Mouse (Mus musculus): ENCODE measurements at regions not wholly inside any gene's neighbourhood (a gene's known extent, or its start where the extent isn't known, plus 50 kb on each side); places are given as distances from the start of the nearest gene placed in this dataset.

DNA sequence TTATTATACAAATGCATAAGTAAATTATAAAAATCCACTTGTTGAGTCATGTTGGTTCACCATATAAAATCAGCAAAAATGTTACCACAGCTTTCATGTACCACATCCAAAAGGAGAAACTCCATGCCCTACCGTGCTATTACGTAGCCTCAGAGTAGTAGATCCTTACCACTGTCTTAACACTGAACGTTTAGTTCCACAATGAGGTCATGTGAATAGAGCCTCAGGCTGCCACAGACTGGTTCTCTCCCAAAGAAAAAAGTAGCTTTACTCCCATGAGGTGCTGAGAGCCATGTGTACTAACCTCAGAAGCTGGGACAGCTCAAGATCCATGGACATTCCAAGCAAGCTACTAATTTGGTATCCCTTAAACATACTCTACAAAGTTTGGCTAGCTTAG, 235.4 kb upstream of the Ferd3l start:
- Histone ChIP-seq H3K4me1 (no peaks in the 10 kb centered on the region), H3K4me3 (replicated peaks) (no peak overlapping the region), H3K36me3 (replicated peaks; ENCODE audit: low read length) (no peaks in the 10 kb centered on the region), H3K9me3 (no peaks in the 10 kb centered on the region), H3K27me3 (replicated peaks) (no peaks in the 10 kb centered on the region)
- TF ChIP-seq GATA1 (IDR thresholded peaks at IDR 0.05; ENCODE audit: borderline replicate concordance, low read length) (no peak), FLI1 (IDR thresholded peaks at IDR 0.05; ENCODE audit: low read length) (no peak)

DNA sequence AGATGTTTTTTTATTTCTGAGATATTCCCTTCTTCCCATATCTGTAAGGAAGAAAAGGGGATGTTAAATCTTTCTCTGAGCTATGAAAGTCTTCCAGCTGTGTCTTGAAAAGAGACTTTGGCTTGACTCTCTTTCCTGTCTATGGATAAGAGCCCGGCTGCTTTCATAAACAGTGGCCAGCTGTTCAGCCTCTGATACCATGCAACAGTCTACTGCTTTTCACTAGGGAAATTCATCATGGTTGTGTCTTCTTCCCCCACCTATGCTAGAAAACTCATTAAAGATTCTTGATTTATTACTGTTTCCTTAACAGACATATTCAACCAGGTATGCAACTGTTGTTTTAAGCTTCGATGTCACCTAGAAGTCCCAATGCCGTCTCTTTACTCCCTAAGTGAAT, 213.8 kb upstream of the Ferd3l start:
- no peaks in the 10 kb centered on the region for H3K36me3 ChIP-seq (replicated peaks; ENCODE audit: low read length)
- H3K4me3 ChIP-seq (replicated peaks) = no peak overlapping the region
- TF ChIP-seq FLI1 (IDR thresholded peaks at IDR 0.05; ENCODE audit: low read length) = no peak
- TF ChIP-seq GATA1 (IDR thresholded peaks at IDR 0.05; ENCODE audit: borderline replicate concordance, low read length) = no peak
- no peaks in the 10 kb centered on the region for H3K4me1 ChIP-seq
- H3K9me3 ChIP-seq = no peaks in the 10 kb centered on the region
- no peaks in the 10 kb centered on the region for H3K27me3 ChIP-seq (replicated peaks)

DNA sequence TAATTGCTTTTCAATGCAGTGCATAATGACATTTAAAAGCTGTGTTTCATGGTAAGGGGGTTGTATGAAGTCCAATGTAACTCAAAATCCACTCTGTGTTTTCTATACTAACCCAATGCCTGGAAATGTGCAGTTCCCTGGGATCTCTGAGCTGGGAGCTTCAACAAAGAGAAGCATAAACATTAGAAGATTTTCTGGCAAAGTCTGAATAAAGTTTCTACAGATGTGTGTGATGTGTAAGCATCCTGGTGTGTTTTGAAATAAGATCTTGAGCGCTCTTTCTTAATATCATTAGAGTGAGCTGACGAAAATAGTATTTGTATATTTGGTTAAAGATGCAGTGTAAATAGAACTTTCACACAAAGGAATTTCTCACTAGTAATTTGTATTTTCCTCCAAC, 212.2 kb upstream of the Ferd3l start:
- no peaks in the 10 kb centered on the region for H3K36me3 ChIP-seq (replicated peaks; ENCODE audit: low read length)
- H3K4me3 ChIP-seq (replicated peaks) = no peak overlapping the region
- no peaks in the 10 kb centered on the region for H3K4me1 ChIP-seq
- H3K9me3 ChIP-seq = no peaks in the 10 kb centered on the region
- TF ChIP-seq GATA1 (IDR thresholded peaks at IDR 0.05; ENCODE audit: borderline replicate concordance, low read length) (no peak), FLI1 (IDR thresholded peaks at IDR 0.05; ENCODE audit: low read length) (no peak)
- no peaks in the 10 kb centered on the region for H3K27me3 ChIP-seq (replicated peaks)

DNA sequence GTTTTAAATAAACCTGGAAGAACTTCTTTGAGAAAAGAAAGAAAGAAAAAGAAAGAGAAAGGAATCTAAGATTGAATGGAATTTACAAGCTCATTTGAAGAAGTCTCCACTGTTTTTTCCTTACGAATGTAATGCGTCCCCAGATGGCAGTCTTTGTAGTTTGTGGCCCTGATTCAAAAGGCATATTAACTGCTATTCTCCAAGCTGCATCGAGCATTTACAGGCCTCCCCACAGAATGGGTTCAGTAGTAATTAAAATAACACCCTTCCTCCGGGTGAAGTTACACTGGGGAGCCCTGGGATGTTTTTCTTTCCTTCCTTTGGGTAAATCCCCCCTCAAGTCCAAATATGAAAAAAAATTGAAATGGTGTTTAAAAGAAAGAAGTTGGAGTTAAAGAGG, 211.2 kb upstream of the Ferd3l start:
- no peaks in the 10 kb centered on the region for H3K4me1 ChIP-seq
- H3K27me3 ChIP-seq (replicated peaks) = no peaks in the 10 kb centered on the region
- H3K9me3 ChIP-seq = no peaks in the 10 kb centered on the region
- H3K4me3 ChIP-seq (replicated peaks) = no peak overlapping the region
- no peaks in the 10 kb centered on the region for H3K36me3 ChIP-seq (replicated peaks; ENCODE audit: low read length)
- no peak for TF ChIP-seq FLI1 (IDR thresholded peaks at IDR 0.05; ENCODE audit: low read length)
- no peak for TF ChIP-seq GATA1 (IDR thresholded peaks at IDR 0.05; ENCODE audit: borderline replicate concordance, low read length)

DNA sequence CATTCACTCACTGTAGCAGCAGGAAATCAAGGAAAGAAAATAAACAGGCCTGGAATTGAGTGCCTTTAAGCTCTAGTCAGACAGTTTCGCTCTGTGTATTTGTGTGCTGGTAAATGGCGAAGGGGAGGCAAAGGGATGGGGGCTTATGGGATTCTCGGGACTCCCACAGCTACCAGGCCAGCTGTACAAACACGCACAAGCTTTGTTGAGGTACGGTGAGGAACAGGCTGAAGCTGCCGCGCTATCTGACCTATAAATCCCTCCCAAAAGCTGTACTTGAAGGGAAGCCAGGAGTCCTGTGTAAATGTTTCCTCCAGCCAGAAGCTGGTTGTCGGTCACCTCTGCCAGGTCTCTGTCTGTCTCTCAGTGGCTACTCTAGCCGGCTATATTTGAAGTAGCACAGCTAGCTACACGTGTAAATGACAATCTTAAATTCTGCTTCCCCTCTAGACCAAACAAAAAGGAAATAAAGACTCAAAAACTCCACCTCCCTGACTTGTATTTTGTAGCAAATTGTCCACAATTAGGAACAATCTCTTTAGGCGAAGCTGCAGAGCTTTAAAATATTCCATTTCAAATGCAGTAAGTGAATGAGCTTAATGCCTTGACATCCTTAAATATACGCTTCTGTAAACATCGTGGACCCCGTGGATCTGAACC, 210.5 kb upstream of the Ferd3l start:
- no peak overlapping the region for H3K4me3 ChIP-seq (replicated peaks)
- H3K4me1 ChIP-seq = no peaks in the 10 kb centered on the region
- TF ChIP-seq GATA1 (IDR thresholded peaks at IDR 0.05; ENCODE audit: borderline replicate concordance, low read length) = no peak
- no peak for TF ChIP-seq FLI1 (IDR thresholded peaks at IDR 0.05; ENCODE audit: low read length)
- no peaks in the 10 kb centered on the region for H3K36me3 ChIP-seq (replicated peaks; ENCODE audit: low read length)
- no peaks in the 10 kb centered on the region for H3K9me3 ChIP-seq
- H3K27me3 ChIP-seq (replicated peaks) = no peaks in the 10 kb centered on the region

DNA sequence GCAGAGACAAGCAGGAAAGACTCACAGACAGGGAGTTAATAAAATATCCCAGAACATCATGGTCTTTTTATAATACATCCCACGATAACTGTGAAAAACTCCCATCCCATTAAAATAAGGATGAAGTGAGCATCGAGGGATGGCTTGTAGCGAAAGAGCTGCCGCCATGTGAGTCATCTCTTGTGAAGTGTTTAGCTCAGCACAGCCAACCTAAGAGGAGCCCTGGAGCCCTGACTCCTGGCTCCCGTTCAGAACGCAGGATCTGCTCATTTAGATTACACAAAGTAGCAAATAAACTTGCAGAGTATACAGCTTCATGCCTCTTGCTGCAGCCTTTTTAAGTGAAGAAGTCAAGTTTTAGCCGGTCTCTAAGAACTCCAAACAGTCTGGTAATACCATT, 209.2 kb upstream of the Ferd3l start:
- Histone ChIP-seq H3K4me3 (replicated peaks) (no peak overlapping the region), H3K9me3 (no peaks in the 10 kb centered on the region), H3K4me1 (no peaks in the 10 kb centered on the region), H3K27me3 (replicated peaks) (no peaks in the 10 kb centered on the region), H3K36me3 (replicated peaks; ENCODE audit: low read length) (no peaks in the 10 kb centered on the region)
- TF ChIP-seq GATA1 (IDR thresholded peaks at IDR 0.05; ENCODE audit: borderline replicate concordance, low read length) (no peak), FLI1 (IDR thresholded peaks at IDR 0.05; ENCODE audit: low read length) (no peak)

DNA sequence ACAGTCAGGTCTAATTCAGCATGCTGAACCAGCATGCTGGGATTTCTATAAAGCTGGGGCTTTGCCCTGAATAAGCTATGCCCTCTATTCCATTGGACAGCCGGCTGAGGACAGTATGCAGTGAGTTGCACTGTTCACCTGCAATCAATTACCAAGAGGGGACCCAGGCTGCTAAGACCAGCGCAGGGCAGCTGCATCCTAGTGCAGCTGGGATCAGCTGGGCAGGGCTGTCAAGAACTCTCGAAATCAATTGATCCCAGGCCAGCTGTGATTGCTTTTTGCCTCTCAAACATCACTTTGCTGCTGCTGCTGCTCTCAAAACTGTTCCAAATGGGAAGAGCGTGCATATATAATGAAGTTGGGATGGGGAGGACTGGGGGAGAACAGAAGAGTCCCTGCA, 196.3 kb upstream of the Ferd3l start:
- H3K4me1 ChIP-seq = no peaks in the 10 kb centered on the region
- H3K9me3 ChIP-seq = 0 out of 2 replicates have a peak, but pooled peaks cover 3% of the 10 kb centered on the region
- H3K27me3 ChIP-seq (replicated peaks) = no peaks in the 10 kb centered on the region
- H3K36me3 ChIP-seq (replicated peaks; ENCODE audit: low read length) = no peaks in the 10 kb centered on the region
- no peak for TF ChIP-seq FLI1 (IDR thresholded peaks at IDR 0.05; ENCODE audit: low read length)
- TF ChIP-seq GATA1 (IDR thresholded peaks at IDR 0.05; ENCODE audit: borderline replicate concordance, low read length) = no peak
- no peak overlapping the region for H3K4me3 ChIP-seq (replicated peaks)

DNA sequence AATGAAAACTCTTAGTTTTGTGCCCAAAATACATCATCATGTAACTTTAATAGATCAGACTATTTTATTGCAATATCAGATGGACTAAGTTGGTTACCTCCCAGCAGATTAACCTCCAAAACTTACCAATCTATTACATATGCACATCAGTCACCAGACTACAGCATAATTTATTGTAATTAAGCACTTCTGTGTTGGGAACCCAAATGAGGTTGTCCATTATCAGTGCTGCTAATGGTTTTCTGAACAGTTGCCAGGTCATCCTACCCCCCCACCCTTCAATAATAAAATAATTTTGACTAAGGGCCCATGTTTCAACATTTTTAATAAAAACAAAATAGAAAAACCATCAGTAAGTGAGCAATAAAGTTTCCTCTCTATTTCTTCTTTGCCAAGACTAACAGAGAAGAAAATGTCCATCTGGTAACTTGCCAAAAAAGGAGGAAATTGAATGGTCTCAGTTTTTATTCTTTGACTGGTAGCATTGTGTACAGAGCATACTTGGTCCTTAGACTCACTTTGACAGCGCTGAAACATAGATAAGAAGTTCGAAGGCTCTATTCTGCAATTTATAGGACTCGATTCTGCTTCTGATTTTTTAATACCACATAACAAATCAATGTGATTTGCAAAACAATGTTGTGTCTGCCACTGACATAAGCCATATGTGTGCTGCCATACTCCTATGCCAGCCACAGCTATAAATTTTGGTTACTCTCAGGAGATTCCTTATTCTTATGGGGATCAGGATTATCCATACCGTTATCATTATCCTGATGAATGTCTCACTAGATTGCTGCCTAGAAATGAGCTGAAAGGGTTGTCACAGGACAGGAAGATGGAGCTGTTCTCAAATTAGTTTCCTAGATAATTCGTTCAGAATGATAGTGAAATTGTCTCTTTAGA, 152.4 kb upstream of the Ferd3l start:
- Histone ChIP-seq H3K9me3 (no peaks in the 10 kb centered on the region), H3K4me3 (replicated peaks) (no peak overlapping the region), H3K4me1 (no peaks in the 10 kb centered on the region), H3K36me3 (replicated peaks; ENCODE audit: low read length) (no peaks in the 10 kb centered on the region), H3K27me3 (replicated peaks) (no peaks in the 10 kb centered on the region)
- TF ChIP-seq FLI1 (IDR thresholded peaks at IDR 0.05; ENCODE audit: low read length) (no peak), GATA1 (IDR thresholded peaks at IDR 0.05; ENCODE audit: borderline replicate concordance, low read length) (no peak)

DNA sequence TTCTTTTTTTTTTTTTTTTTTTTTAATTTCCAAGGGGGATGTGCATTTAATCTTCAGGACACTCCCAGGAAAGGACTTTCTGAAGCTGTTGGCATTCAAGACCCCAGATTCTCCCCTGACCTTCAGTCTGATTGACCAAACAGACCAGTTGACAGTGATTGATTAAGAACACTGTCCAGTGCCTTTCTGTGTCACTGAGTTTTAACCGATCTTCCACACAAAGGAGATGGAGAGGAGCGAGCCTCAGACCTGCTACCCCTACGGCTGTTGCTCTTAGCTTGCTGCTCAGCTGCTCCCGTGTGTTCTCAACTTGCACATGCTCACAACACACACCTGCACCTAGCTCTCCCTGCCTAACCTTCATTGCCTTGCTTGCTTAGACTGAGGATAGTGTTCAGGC, 149.7 kb upstream of the Ferd3l start:
- peaks cover 7% of the 10 kb centered on the region; the same call in 1 of the 2 replicates for H3K9me3 ChIP-seq
- TF ChIP-seq GATA1 (IDR thresholded peaks at IDR 0.05; ENCODE audit: borderline replicate concordance, low read length) (no peak), FLI1 (IDR thresholded peaks at IDR 0.05; ENCODE audit: low read length) (no peak)
- H3K4me3 ChIP-seq (replicated peaks) = peak overlapping the region; percentile 21
- no peaks in the 10 kb centered on the region; the same call in 1 of the 2 replicates for H3K4me1 ChIP-seq
- H3K27me3 ChIP-seq (replicated peaks) = no peaks in the 10 kb centered on the region
- no peaks in the 10 kb centered on the region for H3K36me3 ChIP-seq (replicated peaks; ENCODE audit: low read length)

DNA sequence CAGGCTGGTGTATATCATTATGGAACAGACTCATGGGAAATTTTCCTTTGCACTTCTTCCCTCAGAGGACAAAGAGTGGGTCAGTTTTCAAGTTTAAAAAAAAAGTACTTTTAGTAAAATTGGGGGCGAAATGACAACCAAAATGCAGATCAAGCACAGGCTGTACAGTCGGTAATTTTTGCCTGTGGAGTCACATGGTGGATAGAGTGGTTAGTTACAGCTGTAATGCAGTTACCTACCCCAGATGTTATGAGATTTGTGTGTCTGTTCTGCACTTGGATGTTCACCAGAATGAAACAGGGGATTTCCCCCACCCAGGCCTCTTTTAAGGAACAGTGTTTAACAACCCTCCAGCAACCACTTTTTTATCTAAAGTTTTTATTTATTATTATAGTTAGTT, 148.3 kb upstream of the Ferd3l start:
- Histone ChIP-seq H3K4me3 (replicated peaks) (no peak overlapping the region), H3K27me3 (replicated peaks) (no peaks in the 10 kb centered on the region), H3K9me3 (peaks cover 7% of the 10 kb centered on the region; the same call in 1 of the 2 replicates), H3K4me1 (no peaks in the 10 kb centered on the region; the same call in 1 of the 2 replicates), H3K36me3 (replicated peaks; ENCODE audit: low read length) (no peaks in the 10 kb centered on the region)
- TF ChIP-seq GATA1 (IDR thresholded peaks at IDR 0.05; ENCODE audit: borderline replicate concordance, low read length) (no peak), FLI1 (IDR thresholded peaks at IDR 0.05; ENCODE audit: low read length) (no peak)
